Mouse (Mus musculus) lung, embryonic 14.5 days (tissue): ENCODE data around the gene Spg11. TPM values are rescaled to one million over a fixed set of nuclear protein-coding genes. Genes with fewer than 3 reads are reported as not detected.

Source experiments
- ATAC-seq: fragments of 200-750 bp; cut with Nextera tagmentation; 2 replicates; pipeline ENCODE4 v1.8.0; 2017; ENCODE audit warnings: mild to moderate bottlenecking, moderate TSS enrichment, moderate library complexity; ENCODE audit not compliant: insufficient read depth
- DNase-seq: peaks from one replicate; pipeline ENCODE4 v3.0.0-alpha.2; 2015
- H3K27ac ChIP-seq: fragments of 300-500 bp; sonication (generic); 2 replicates; pipeline ENCODE4 v1.5.1; 2014; ENCODE audit warnings: low read depth, mild to moderate bottlenecking, moderate library complexity
- H3K27me3 ChIP-seq: fragments of 300-500 bp; sonication (generic); 2 replicates; pipeline ENCODE4 v1.6.1; 2014; ENCODE audit warnings: low read length, control low read depth; ENCODE audit not compliant: insufficient read depth
- H3K36me3 ChIP-seq: fragments of 300-500 bp; sonication (generic); 2 replicates; pipeline ENCODE4 v1.6.1; 2014; ENCODE audit warnings: control low read depth; ENCODE audit not compliant: insufficient read depth
- H3K4me1 ChIP-seq: fragments of 300-500 bp; sonication (generic); 2 replicates; pipeline ENCODE4 v1.6.1; 2014; ENCODE audit warnings: antibody characterized with exemption, control low read depth; ENCODE audit not compliant: insufficient read depth
- H3K4me2 ChIP-seq: fragments of 300-500 bp; sonication (generic); 2 replicates; pipeline ENCODE4 v1.6.1; 2014; ENCODE audit warnings: mild to moderate bottlenecking
- H3K4me3 ChIP-seq: fragments of 300-500 bp; sonication (generic); 2 replicates; pipeline ENCODE4 v1.5.1; 2014; ENCODE audit warnings: low read depth, low read length
- H3K9ac ChIP-seq: fragments of 300-500 bp; sonication (generic); 2 replicates; pipeline ENCODE4 v1.6.1; 2014
- H3K9me3 ChIP-seq: fragments of 300-500 bp; sonication (generic); 2 replicates; pipeline ENCODE4 v1.6.1; 2016; ENCODE audit warnings: low read depth, low read length, control low read depth
- CTCF ChIP-seq: IDR thresholded peaks from 2 replicates; pipeline ENCODE4 v1.5.1; 2016; ENCODE audit warnings: antibody characterized with exemption, low read depth
- WGBS: fragments of 180-500 bp; shearing (Covaris S2); extraction: QIAGEN DNeasy Blood & Tissue Kit; methylation state at CpG from one replicate; pipeline ENCODE4 v1.1.7; 2014; 5-methylcytosine and 5-hydroxymethylcytosine counted together
- polyA plus RNA-seq: library from polyadenylated mRNA; unstranded; fragments of >200 nt; fragmentation: Nextera tagmentation; extraction: Ambion mirVana; gene quantifications from 2 replicates; pipeline ENCODE4 v1.2.1, GENCODE M21; 2014

Gene Spg11
- polyA plus RNA-seq, 1 experiment from 2014 or later, result 14.3 TPM

DNA sequence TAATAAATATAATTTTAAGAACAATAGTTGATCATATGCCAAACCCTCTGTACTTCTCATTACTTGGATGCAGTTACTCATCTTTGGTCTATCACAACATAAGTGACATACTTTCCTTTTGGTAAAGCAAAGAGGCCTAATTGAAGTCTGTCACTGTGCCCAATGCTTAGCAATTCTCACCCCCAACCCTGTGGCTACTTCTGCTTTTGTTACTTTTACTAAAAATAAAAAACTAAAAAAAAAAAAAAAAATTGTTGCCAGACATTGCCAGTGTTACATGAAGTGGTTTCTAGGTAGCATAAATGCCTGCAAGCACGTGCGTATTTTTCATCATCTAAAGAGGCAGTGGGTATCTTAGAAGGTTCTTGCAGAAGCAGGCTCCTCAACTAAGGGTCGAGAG lies 34.7 kb upstream of the Spg11 start:
- no peak for ATAC-seq

DNA sequence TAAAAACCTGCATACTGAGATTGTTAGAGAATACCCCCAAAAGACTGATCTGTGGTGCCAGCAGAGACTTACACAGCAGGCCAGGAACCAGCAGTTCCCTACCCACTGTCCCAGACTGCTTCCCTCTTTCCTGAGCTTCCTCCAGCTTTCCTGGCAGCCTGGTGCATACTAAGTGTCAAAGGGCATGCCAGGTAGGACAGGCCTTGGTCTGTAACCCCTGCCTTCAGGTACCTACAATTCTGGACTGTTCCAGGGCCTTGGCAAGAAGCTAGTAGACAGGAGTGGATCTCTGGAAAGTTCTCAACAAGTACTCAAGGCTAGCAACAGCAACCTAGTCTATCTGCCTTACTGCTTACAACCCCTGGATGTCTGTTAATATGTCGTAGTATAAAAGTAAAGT lies 33.0 kb upstream of the Spg11 start:
- no peak for TF ChIP-seq CTCF
- WGBS, result 93% methylated on average over 1 of the region's 1 CpGs
- H3K4me3 ChIP-seq, result no peak overlapping the region
- H3K9ac ChIP-seq, result no peak overlapping the region
- H3K27me3 ChIP-seq, result no peaks in the 10 kb centered on the region
- H3K9me3 ChIP-seq, result no peaks in the 10 kb centered on the region
- H3K4me2 ChIP-seq, result no peak overlapping the region
- H3K27ac ChIP-seq, result no peak overlapping the region
- H3K4me1 ChIP-seq, result peaks cover 5% of the 10 kb centered on the region
- H3K36me3 ChIP-seq, result peaks cover 23% of the 10 kb centered on the region
- DNase-seq (no peak), ATAC-seq (no peak)

More for the DNA sequence above, 34.7 kb upstream of the Spg11 start:
- H3K9ac ChIP-seq, result no peak overlapping the region
- no peak overlapping the region for H3K27ac ChIP-seq
- no peaks in the 10 kb centered on the region for H3K27me3 ChIP-seq
- H3K4me3 ChIP-seq, result no peak overlapping the region
- no peak for DNase-seq
- H3K4me1 ChIP-seq, result peaks cover 5% of the 10 kb centered on the region; the same call in 1 of the 2 replicates
- peaks cover 23% of the 10 kb centered on the region for H3K36me3 ChIP-seq
- WGBS, result 81% methylated on average over 3 of the region's 3 CpGs
- H3K9me3 ChIP-seq, result no peaks in the 10 kb centered on the region
- no peak for TF ChIP-seq CTCF
- H3K4me2 ChIP-seq, result no peak overlapping the region

DNA sequence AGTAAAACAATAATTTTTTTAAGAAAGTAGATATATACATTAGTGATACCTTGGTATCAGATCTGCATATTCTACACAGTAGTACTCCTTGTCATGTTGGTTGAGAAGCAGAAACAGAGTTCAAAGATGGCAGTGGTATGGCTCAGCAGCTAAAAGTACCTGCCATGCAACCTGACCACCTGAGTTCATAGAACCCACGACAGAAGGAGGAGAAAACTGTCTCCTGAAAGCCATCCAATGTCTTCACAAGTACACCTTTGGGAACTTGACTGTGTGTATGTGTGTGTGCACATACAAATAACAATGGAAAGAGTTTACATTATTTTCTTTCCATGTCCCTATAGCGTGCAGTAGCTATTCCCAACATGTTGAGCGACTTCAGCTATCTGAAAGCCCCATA lies 31.5 kb upstream of the Spg11 start:
- no peak for TF ChIP-seq CTCF
- no peak overlapping the region for H3K4me3 ChIP-seq
- peaks cover 5% of the 10 kb centered on the region for H3K4me1 ChIP-seq
- DNase-seq (no peak), ATAC-seq (no peak)
- H3K9me3 ChIP-seq, result no peaks in the 10 kb centered on the region
- H3K36me3 ChIP-seq, result peaks cover 18% of the 10 kb centered on the region; the same call in 1 of the 2 replicates
- no peak overlapping the region for H3K4me2 ChIP-seq
- H3K27me3 ChIP-seq, result no peaks in the 10 kb centered on the region
- WGBS, result 82% methylated on average over 3 of the region's 3 CpGs
- H3K27ac ChIP-seq, result no peak overlapping the region
- no peak overlapping the region for H3K9ac ChIP-seq

DNA sequence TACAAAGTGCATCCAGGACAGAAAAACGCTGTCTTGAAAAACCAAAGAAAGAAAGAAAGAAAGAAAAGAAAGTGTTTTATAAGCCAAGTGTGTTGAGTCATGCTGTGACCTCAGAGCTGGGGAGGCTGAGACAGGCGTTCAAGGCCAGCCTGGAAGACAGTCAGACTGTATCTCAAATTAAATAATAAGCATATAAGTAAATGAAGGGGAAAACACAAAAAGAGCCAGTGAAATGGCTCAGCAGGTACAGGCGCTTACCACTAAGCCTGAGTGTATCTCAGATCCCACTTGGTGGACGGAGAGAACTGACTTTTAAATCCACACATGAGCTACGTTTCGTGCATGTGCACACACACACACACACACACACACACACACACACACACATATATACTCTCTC lies 31.1 kb upstream of the Spg11 start:
- no peak for ATAC-seq
- 95% methylated on average over 6 of the region's 6 CpGs for WGBS
- no peaks in the 10 kb centered on the region for H3K9me3 ChIP-seq
- H3K4me3 ChIP-seq, result peak overlapping the region; percentile 73
- H3K4me1 ChIP-seq, result peaks cover 5% of the 10 kb centered on the region
- H3K27me3 ChIP-seq, result no peaks in the 10 kb centered on the region
- no peak overlapping the region for H3K27ac ChIP-seq
- H3K9ac ChIP-seq, result no peak overlapping the region
- no peak for DNase-seq
- peak overlapping the region; percentile 70 for H3K4me2 ChIP-seq
- H3K36me3 ChIP-seq, result peaks cover 16% of the 10 kb centered on the region; the same call in 1 of the 2 replicates
- no peak for TF ChIP-seq CTCF

DNA sequence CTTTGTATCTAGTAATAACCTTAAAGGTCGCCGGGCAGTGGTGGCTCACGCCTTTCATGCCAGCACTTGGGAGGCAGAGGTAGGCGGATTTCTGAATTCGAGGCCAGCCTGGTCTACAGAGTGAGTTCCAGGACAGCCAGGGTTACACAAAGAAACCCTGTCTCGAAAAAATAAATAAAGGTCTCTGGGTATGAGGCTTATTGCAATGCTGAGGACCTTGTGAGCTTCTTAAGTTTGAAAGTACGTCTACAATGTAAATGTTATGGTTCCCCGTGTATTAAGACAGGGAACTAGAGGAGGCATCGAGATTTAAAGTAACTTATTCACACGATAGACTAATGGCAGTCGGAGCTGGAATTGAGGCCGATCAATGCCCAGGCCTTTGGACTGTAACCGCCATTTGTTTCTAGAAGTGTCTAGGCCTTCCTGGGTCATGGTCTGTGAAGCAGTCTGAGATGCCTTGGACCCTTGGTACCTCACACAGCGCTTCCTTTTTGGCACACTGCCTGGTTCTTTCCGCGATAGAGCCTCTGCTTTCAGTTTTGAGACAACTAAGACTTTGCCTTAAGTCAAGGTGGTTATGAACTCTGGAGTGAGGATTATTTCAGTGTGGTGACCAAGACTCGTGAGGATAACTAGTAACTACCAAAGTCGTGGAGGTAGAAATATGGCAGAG lies 30.2 kb upstream of the Spg11 start:
- Histone ChIP-seq H3K4me1 (peaks cover 5% of the 10 kb centered on the region), H3K9me3 (no peaks in the 10 kb centered on the region), H3K9ac (peak overlapping the region; percentile 73), H3K36me3 (peaks cover 14% of the 10 kb centered on the region; the same call in 1 of the 2 replicates), H3K27ac (peak overlapping the region; percentile 87; the same call in 1 of the 2 replicates), H3K4me3 (peak overlapping the region; percentile 73), H3K4me2 (peak overlapping the region; percentile 70), H3K27me3 (no peaks in the 10 kb centered on the region)
- peak; percentile 91 for DNase-seq
- ATAC-seq, result peak; percentile 28
- TF ChIP-seq CTCF, result no peak
- 18% methylated on average over 18 of the region's 18 CpGs for WGBS

DNA sequence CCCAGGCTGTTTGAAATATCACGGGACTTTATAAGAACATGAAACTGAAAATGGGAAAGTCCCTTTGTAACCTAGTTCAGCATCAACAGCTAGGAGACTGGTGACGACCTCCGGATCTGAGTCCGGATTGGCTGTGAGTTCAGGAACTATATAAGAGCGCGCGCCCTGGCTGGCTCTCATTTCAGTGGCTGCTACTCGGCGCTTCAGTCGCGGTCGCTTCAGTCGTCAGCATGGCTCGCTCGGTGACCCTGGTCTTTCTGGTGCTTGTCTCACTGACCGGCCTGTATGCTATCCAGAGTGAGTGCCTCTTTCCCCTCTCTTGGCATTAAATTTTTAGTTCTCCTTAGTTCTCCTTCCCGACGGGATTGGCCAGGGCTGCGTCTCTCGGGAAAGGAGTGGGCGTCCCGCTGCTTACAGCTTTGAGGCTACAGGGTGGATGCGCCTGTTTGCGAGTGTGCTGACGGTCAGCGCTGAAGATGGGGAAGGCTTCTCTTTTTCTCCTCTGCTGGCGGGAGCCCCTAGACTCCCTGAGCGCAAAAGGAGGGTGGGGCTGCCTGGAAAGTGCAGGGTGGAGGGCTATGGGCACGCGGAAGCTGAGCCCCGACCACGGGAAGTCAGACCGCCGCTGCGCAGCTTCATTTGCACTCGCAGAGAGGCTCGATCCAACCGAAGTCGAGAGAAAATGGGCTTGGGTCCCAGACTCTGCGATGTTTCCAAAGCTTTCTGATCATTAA lies 29.5 kb upstream of the Spg11 start, which contains the start of gene B2m:
B2m (plus strand) TSS at position 179 of the 734 bp plus-strand sequence.
- TF ChIP-seq CTCF, result no peak
- peak; percentile 99 for DNase-seq
- peaks cover 9% of the 10 kb centered on the region; the same call in 1 of the 2 replicates for H3K36me3 ChIP-seq
- WGBS, result 0% methylated on average over 40 of the region's 40 CpGs
- peak; percentile 98 for ATAC-seq
- H3K27me3 ChIP-seq, result no peaks in the 10 kb centered on the region
- peaks cover 5% of the 10 kb centered on the region for H3K4me1 ChIP-seq
- peak within 1 kb of the TSS; percentile 73 for H3K4me3 ChIP-seq
- peak within 1 kb of the TSS; percentile 87 for H3K27ac ChIP-seq
- H3K9ac ChIP-seq, result peak within 1 kb of the TSS; percentile 73
- H3K9me3 ChIP-seq, result no peaks in the 10 kb centered on the region
- H3K4me2 ChIP-seq, result peak within 1 kb of the TSS; percentile 70

DNA sequence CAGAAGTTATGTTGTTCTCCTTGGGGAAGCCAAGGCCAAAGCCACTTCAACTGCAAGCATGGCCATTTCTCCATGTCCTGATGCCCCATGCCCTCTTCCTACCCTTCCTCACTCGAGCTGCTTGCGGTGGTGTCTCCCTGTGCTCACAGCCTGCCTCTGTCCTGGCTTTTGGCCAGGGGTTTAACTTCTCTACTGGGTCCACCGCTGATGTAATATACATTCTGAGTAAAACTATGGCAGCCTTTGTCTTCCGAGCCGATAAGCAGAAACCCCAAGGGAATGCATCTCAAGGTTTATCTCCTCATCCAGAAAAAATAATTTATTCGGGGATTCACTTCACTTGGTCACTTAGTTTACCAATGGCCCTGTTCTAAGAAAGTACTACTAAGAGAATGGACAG lies 28.5 kb upstream of the Spg11 start:
- H3K4me1 ChIP-seq, result peaks cover 5% of the 10 kb centered on the region
- H3K27me3 ChIP-seq, result no peaks in the 10 kb centered on the region
- H3K36me3 ChIP-seq, result peaks cover 1% of the 10 kb centered on the region; the same call in 1 of the 2 replicates
- H3K4me2 ChIP-seq, result peak overlapping the region; percentile 70
- H3K9ac ChIP-seq, result no peak overlapping the region
- no peak overlapping the region for H3K27ac ChIP-seq
- H3K4me3 ChIP-seq, result peak overlapping the region; percentile 73
- ATAC-seq (no peak), DNase-seq (peak; percentile 22)
- 64% methylated on average over 6 of the region's 6 CpGs for WGBS
- no peak for TF ChIP-seq CTCF
- H3K9me3 ChIP-seq, result no peaks in the 10 kb centered on the region
